Mouse (Mus musculus) midbrain, embryonic 14.5 days (tissue): Measurements from ENCODE around the gene Pkn1. TPM values are rescaled to one million over a fixed set of nuclear protein-coding genes. Genes with fewer than 3 reads are reported as not detected.

ENCODE experiments used
- ATAC-seq: fragments of 200-750 bp; cut with Nextera tagmentation; 2 replicates; pipeline ENCODE4 v1.8.0; 2017; ENCODE audit warnings: moderate number of reproducible peaks, moderate library complexity; ENCODE audit not compliant: low FRiP score, low TSS enrichment
- DNase-seq: peaks from one replicate; pipeline ENCODE4 v3.0.0-alpha.2; 2015
- H3K27ac ChIP-seq: fragments of 300-500 bp; sonication (generic); replicated peaks from 2 replicates; pipeline ENCODE4 v1.5.1; 2014; ENCODE audit warnings: mild to moderate bottlenecking, low read depth, low read length, moderate library complexity
- H3K27me3 ChIP-seq: fragments of 300-500 bp; sonication (generic); 2 replicates; pipeline ENCODE4 v1.6.1; 2014; ENCODE audit warnings: low read length, control low read depth, mixed read lengths; ENCODE audit not compliant: control insufficient read depth, insufficient read depth
- H3K36me3 ChIP-seq: fragments of 300-500 bp; sonication (generic); 2 replicates; pipeline ENCODE4 v1.6.1; 2014; ENCODE audit warnings: low read length, control low read depth; ENCODE audit not compliant: control insufficient read depth, insufficient read depth
- H3K4me1 ChIP-seq: fragments of 300-500 bp; sonication (generic); 2 replicates; pipeline ENCODE4 v1.6.1; 2014; ENCODE audit warnings: mild to moderate bottlenecking, antibody characterized with exemption, low read length, control low read depth; ENCODE audit not compliant: control insufficient read depth, insufficient read depth
- H3K4me2 ChIP-seq: fragments of 300-500 bp; sonication (generic); 2 replicates; pipeline ENCODE4 v1.6.1; 2014; ENCODE audit warnings: mild to moderate bottlenecking, low read length, moderate library complexity
- H3K4me3 ChIP-seq: fragments of 300-500 bp; sonication (generic); replicated peaks from 2 replicates; pipeline ENCODE4 v1.5.1; 2014; ENCODE audit warnings: low read depth, low read length
- H3K9ac ChIP-seq: fragments of 300-500 bp; sonication (generic); replicated peaks from 2 replicates; pipeline ENCODE4 v1.6.1; 2014; ENCODE audit warnings: mild to moderate bottlenecking, low read length, moderate library complexity
- H3K9me3 ChIP-seq: fragments of 300-500 bp; sonication (generic); 2 replicates; pipeline ENCODE4 v1.6.1; 2016; ENCODE audit warnings: low read length, control low read depth, mixed read lengths; ENCODE audit not compliant: control insufficient read depth
- WGBS: fragments of 180-500 bp; shearing (Covaris S2); extraction: QIAGEN DNeasy Blood & Tissue Kit; methylation state at CpG from one replicate; pipeline ENCODE4 v1.1.7; 2014; 5-methylcytosine and 5-hydroxymethylcytosine counted together
- polyA plus RNA-seq: library from polyadenylated mRNA; unstranded; fragments of >200 nt; fragmentation: Nextera tagmentation; extraction: Ambion mirVana; gene quantifications from 2 replicates; pipeline ENCODE4 v1.2.1, GENCODE M21; 2014

Gene Pkn1
- polyA plus RNA-seq, 1 experiment from 2014 or later, result 26.6 TPM

DNA sequence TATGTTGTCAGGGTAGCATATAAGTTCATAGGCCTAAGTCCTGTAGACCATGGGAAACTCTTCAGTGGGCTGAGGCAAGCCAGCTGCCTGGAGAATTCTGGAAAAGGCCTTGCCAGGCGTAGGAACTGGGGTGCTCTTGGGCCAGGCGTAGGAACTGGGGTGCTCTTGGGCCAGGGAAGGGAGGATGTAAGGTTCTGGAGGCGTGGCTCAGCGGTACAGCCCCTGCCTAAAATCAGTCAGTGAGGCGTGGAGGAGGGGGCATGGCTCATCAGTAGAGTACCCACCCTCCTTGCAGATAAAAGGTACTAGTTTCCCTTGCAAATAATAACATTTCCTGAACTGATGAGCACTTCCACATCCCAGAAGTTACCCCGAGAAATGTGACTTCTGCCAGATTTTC is 44.3 kb downstream of the Pkn1 start:
- Histone ChIP-seq H3K9me3 (no peaks in the 10 kb centered on the region), H3K27ac (no peak overlapping the region), H3K4me2 (no peak overlapping the region), H3K4me3 (no peak overlapping the region), H3K4me1 (peaks cover 11% of the 10 kb centered on the region), H3K9ac (no peak overlapping the region), H3K36me3 (no peaks in the 10 kb centered on the region; the same call in 1 of the 2 replicates), H3K27me3 (no peaks in the 10 kb centered on the region)
- ATAC-seq (no peak), DNase-seq (no peak)
- WGBS, result 97% methylated on average over 6 of the region's 6 CpGs

GRCm38 (mm10) chr8:83653662-83654017 is 45.3 kb downstream of the Pkn1 start:
- peak overlapping the region; percentile 69 for H3K4me3 ChIP-seq
- peak overlapping the region; percentile 95 for H3K4me2 ChIP-seq
- H3K27me3 ChIP-seq, result no peaks in the 10 kb centered on the region
- 51% methylated on average over 10 of the region's 10 CpGs for WGBS
- H3K27ac ChIP-seq, result no peak overlapping the region
- peaks cover 11% of the 10 kb centered on the region for H3K4me1 ChIP-seq
- H3K9me3 ChIP-seq, result no peaks in the 10 kb centered on the region
- ATAC-seq (no peak), DNase-seq (no peak)
- H3K36me3 ChIP-seq, result no peaks in the 10 kb centered on the region; the same call in 1 of the 2 replicates
- H3K9ac ChIP-seq, result peak overlapping the region; percentile 77

DNA sequence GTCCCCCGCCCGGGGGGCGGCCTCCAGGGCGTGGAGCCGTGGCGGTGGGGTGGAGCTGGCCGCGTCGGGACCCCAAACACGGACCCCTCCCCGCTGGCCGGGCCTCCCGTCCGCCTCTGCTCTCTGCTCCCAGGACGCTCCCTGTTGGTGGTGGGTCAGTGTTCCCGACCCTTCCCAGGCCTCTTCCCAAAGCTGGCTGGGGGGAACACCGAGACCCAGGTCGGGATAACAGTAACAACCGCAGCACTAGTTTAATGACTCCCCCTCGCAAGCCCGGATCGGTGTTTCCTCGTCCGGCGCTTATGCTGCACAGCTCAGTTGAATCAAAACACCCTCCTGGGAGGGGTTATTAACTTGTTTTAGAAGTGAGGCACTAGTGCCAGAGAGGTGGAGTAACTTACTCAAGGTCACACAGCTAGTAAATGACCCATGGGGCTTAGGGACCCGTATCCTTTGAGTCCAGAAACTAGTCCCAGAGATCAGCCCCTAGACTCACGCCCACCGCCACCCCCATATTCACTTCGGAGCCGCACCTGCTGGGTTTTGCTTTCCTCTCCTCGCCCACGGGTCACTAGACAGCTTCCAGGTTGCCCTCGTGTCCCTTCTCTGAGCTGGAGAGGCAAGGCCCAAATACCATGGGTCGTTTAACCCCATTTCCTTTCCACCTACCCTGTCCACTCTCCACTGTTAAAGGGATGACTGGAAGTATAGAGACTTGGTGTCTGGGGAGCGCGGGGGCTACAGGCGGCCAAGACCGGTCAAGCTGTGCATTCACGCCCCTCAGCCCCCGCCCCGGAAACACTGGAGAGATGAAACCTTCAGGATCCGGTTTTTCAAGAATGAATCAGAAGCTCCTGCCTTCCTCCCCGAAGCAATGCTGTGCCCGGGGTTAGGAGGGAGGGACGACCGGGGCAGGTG is 46.0 kb downstream of the Pkn1 start:
- Histone ChIP-seq H3K36me3 (no peaks in the 10 kb centered on the region; the same call in 1 of the 2 replicates), H3K27me3 (no peaks in the 10 kb centered on the region), H3K27ac (peak overlapping the region; percentile 63), H3K9me3 (no peaks in the 10 kb centered on the region), H3K9ac (peak overlapping the region; percentile 77), H3K4me1 (peaks cover 11% of the 10 kb centered on the region), H3K4me3 (peak overlapping the region; percentile 69), H3K4me2 (peak overlapping the region; percentile 95)
- DNase-seq, result peak; percentile 51
- ATAC-seq, result peak; percentile 57
- 3% methylated on average over 43 of the region's 46 CpGs for WGBS

GRCm38 (mm10) chr8:83652030-83652743 is 46.8 kb downstream of the Pkn1 start, which contains the start of gene Gipc1:
TSS of gene Gipc1 (plus strand) at chr8:83652677.
- Histone ChIP-seq H3K27ac (peak within 1 kb of the TSS; percentile 92), H3K4me3 (peak within 1 kb of the TSS; percentile 69), H3K4me1 (peaks cover 11% of the 10 kb centered on the region), H3K27me3 (no peaks in the 10 kb centered on the region), H3K4me2 (peak within 1 kb of the TSS; percentile 95), H3K9ac (peak within 1 kb of the TSS; percentile 77), H3K9me3 (no peaks in the 10 kb centered on the region), H3K36me3 (no peaks in the 10 kb centered on the region; the same call in 1 of the 2 replicates)
- peak; percentile 99 for DNase-seq
- ATAC-seq, result peak; percentile 96
- 4% methylated on average over 45 of the region's 50 CpGs for WGBS

DNA sequence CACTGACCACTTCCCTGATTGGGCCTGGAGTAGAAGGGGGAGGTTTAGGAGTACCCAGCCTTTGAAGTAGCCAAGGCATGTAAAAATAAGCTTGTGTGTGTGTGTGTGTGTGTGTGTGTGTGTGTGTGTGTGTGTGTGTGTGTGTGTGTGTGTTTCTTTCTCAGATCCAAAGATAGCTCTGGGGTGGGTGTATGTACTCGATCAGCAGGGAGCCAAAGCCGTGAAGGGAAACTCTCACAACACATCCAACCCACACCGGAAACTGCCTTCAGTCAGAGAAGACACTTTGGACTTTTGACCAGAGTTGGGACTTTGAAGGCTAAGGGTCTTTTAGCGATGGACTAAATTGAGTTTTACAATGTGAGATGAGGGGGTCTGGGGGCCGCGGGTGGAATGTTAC is 49.3 kb downstream of the Pkn1 start:
- no peak for ATAC-seq
- no peaks in the 10 kb centered on the region for H3K36me3 ChIP-seq
- 98% methylated on average over 6 of the region's 6 CpGs for WGBS
- no peak for DNase-seq
- H3K4me3 ChIP-seq, result no peak overlapping the region
- H3K4me1 ChIP-seq, result peaks cover 11% of the 10 kb centered on the region
- H3K9ac ChIP-seq, result no peak overlapping the region
- no peaks in the 10 kb centered on the region for H3K9me3 ChIP-seq
- H3K27ac ChIP-seq, result no peak overlapping the region
- H3K4me2 ChIP-seq, result no peak overlapping the region
- no peaks in the 10 kb centered on the region for H3K27me3 ChIP-seq

- no peak overlapping the region for H3K4me2 ChIP-seq
Measured at GRCm38 (mm10) chr8:83648031-83648430, 50.9 kb downstream of the Pkn1 start.

GRCm38 (mm10) chr8:83647511-83647910 is 51.5 kb downstream of the Pkn1 start:
- ATAC-seq (no peak), DNase-seq (no peak)
- Histone ChIP-seq H3K9me3 (no peaks in the 10 kb centered on the region), H3K9ac (no peak overlapping the region), H3K4me3 (no peak overlapping the region), H3K27ac (no peak overlapping the region), H3K27me3 (no peaks in the 10 kb centered on the region), H3K4me1 (peaks cover 2% of the 10 kb centered on the region; the same call in 1 of the 2 replicates), H3K4me2 (no peak overlapping the region), H3K36me3 (no peaks in the 10 kb centered on the region)
- WGBS, result 94% methylated on average over 11 of the region's 11 CpGs

More at GRCm38 (mm10) chr8:83648031-83648430, 50.9 kb downstream of the Pkn1 start:
- Histone ChIP-seq H3K4me3 (no peak overlapping the region), H3K27me3 (no peaks in the 10 kb centered on the region), H3K4me1 (peaks cover 2% of the 10 kb centered on the region; the same call in 1 of the 2 replicates), H3K27ac (no peak overlapping the region), H3K9ac (no peak overlapping the region), H3K9me3 (no peaks in the 10 kb centered on the region), H3K36me3 (no peaks in the 10 kb centered on the region)
- 94% methylated on average over 4 of the region's 4 CpGs for WGBS
- DNase-seq, result no peak
- no peak for ATAC-seq

DNA sequence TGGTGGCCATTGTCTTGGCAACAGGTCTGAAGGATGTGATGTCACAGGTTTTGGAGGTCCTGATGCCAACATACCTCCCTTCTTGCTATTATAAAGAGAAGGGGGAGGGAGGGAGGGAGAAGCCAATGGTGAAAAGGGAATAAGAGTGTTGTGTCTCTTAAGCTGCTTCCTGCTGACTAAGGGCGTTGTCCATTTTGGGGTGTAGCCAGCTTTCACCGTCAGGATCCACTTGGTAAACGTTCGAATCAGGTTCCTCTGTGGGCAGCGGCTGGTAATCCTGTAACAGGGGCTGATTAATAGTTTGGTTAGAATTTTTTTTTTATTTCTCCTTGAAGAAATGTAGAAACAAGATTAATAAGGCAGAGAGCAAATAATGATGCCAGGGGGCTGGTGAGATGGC is 59.3 kb downstream of the Pkn1 start:
- Histone ChIP-seq H3K36me3 (no peaks in the 10 kb centered on the region), H3K27ac (no peak overlapping the region), H3K27me3 (no peaks in the 10 kb centered on the region), H3K9me3 (peaks cover 3% of the 10 kb centered on the region; the same call in 1 of the 2 replicates), H3K9ac (no peak overlapping the region), H3K4me2 (no peak overlapping the region), H3K4me3 (no peak overlapping the region), H3K4me1 (no peaks in the 10 kb centered on the region)
- no peak for DNase-seq
- no peak for ATAC-seq
- WGBS, result 76% methylated on average over 5 of the region's 5 CpGs
